Mouse (Mus musculus) layer of hippocampus, adult 18-20 months (tissue): Measurements from ENCODE around the gene Lpp. TPM values are rescaled to one million over a fixed set of nuclear protein-coding genes. Genes with fewer than 3 reads are reported as not detected.
A peak's percentile ranks its signal among the peaks of the same experiment; 100 is the strongest.

Source experiments
- DNase-seq, 2 experiments: peaks; one replicate each; pipeline ENCODE4 v3.0.0; 2022; ENCODE audit warnings: low spot score in 2 of 2
- total RNA-seq, 2 experiments: library from RNA; stranded (reverse); gene quantifications; 2 replicates each; pipeline ENCODE4 v1.2.3; 2021

Gene Lpp
- total RNA-seq, 2 experiments from 2014 or later = 7.5 to 7.8 TPM

- DNase-seq = no peak
Measured at GRCm38 (mm10) chr16:24913021-24913420, 519.7 kb downstream of the Lpp start.

GRCm38 (mm10) chr16:24913641-24914392 lies 520.5 kb downstream of the Lpp start:
- peak in 1 of 2 experiments; percentile 43 for DNase-seq

- peak; percentile 29 to 70 for DNase-seq
Measured at GRCm38 (mm10) chr16:24914393-24914751, 521.1 kb downstream of the Lpp start.

GRCm38 (mm10) chr16:24915470-24915869 lies 522.2 kb downstream of the Lpp start:
- DNase-seq = no peak

GRCm38 (mm10) chr16:24919349-24920012 lies 526.2 kb downstream of the Lpp start:
- peak in 1 of 2 experiments; percentile 22 for DNase-seq

GRCm38 (mm10) chr16:24930070-24930469 lies 536.8 kb downstream of the Lpp start:
- no peak for DNase-seq

- DNase-seq = no peak
Measured at GRCm38 (mm10) chr16:24930621-24931020, 537.3 kb downstream of the Lpp start.

GRCm38 (mm10) chr16:24932816-24933215 lies 539.5 kb downstream of the Lpp start:
- DNase-seq = no peak

- DNase-seq = no peak
Measured at GRCm38 (mm10) chr16:24933691-24934090, 540.4 kb downstream of the Lpp start.

GRCm38 (mm10) chr16:24941306-24942160 lies 548.2 kb downstream of the Lpp start:
- DNase-seq = no peak

- DNase-seq = no peak
Measured at GRCm38 (mm10) chr16:24943486-24944261, 550.4 kb downstream of the Lpp start.

- DNase-seq = no peak
Measured at GRCm38 (mm10) chr16:24946356-24946755, 553.0 kb downstream of the Lpp start.

- DNase-seq = no peak
Measured at GRCm38 (mm10) chr16:24947485-24947884, 554.2 kb downstream of the Lpp start.

GRCm38 (mm10) chr16:24948091-24948690 lies 554.9 kb downstream of the Lpp start:
- DNase-seq = no peak

GRCm38 (mm10) chr16:24949265-24949664 lies 556.0 kb downstream of the Lpp start:
- DNase-seq = no peak

- DNase-seq = no peak
Measured at GRCm38 (mm10) chr16:24950112-24950743, 556.9 kb downstream of the Lpp start.

- no peak for DNase-seq
Measured at GRCm38 (mm10) chr16:24951909-24952308, 558.6 kb downstream of the Lpp start.

GRCm38 (mm10) chr16:24955054-24955453 lies 561.7 kb downstream of the Lpp start:
- DNase-seq = no peak

- DNase-seq = no peak
Measured at GRCm38 (mm10) chr16:24958661-24959060, 565.4 kb downstream of the Lpp start.
